Mouse (Mus musculus) cerebellum, postnatal 4 days (tissue): ENCODE data around the gene Ppp1r14b.

Source experiments
- DNase-seq, 2 experiments: peaks; one replicate each; pipeline ENCODE4 v3.0.0; 2022; ENCODE audit warnings: low spot score in 2 of 2, mixed read lengths in 1 of 2

Gene Ppp1r14b

DNA sequence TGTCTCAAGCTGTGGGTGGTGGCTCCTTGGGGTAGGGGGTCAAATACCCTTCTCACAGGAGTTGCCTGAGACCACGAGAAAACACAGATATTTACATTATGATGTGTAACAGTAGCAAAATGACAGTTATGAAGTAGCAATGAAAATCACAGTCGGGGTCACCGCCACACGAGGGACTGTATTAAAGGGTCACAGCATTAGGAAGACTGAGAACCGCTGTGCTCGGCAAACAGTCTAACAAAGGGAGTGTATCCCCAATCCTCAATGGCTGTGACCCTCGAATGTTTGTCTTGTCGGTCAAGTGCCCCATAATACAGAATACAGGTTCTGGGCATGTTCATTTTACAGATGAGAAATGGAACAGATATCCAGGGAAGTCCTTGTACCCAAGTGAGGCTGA, 19.2 kb downstream of the Ppp1r14b start:
- no peak for DNase-seq

DNA sequence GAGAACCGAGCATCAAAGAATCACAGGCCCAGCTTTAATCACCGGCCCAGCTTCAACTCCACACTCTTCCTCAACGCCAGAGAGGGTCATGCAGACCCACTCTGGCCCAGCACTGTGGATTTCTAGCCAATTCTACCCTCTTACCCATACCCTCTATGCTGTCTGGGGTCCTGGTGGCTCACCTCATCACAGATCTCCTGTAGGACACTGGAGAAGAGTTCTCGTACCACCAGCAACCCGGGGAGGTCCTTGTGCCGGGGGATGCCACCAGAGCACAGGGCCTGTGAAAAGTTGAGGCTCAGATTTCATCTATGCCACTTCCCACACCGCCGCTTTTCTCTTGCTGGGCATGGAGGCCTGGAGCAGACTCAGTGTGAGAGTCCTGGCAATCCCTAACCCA, 19.7 kb downstream of the Ppp1r14b start:
- no peak for DNase-seq

DNA sequence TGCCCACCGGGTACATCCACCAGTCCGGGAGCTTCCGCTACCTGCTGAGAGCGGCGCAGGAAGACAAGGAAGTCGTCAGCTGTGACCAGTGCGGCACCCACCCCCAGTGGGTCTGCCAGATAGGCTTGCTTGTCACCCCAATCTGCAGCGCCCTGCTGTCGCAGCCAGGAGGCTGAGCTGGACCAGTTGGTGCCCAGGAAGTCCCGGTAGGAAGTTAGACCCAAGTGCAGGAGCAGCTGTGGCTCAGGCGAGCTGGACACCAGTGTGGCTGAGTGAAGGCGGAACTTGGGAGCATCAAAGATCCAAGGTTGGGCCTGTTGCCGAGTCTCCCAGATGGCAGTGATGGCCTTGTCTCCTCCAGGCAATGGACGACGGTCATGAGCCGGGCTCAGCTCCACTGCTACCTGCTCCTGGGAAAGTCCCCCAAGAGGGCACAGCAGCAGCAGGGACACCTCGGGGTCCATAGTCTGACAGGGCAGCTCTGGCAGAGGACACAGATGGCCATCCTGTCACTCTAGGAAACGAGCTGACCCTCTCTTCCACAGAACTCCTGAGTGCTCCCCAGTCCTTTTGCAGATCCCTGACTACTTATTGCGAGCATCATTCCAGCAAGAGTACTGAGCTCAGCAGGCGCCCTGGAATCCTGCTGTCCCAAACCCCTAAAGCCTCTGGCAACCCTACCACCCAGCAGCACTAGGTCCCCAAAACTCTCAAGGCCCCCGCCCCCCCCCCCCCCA, 20.7 kb downstream of the Ppp1r14b start:
- peak in 1 of 2 experiments; percentile 36 for DNase-seq

DNA sequence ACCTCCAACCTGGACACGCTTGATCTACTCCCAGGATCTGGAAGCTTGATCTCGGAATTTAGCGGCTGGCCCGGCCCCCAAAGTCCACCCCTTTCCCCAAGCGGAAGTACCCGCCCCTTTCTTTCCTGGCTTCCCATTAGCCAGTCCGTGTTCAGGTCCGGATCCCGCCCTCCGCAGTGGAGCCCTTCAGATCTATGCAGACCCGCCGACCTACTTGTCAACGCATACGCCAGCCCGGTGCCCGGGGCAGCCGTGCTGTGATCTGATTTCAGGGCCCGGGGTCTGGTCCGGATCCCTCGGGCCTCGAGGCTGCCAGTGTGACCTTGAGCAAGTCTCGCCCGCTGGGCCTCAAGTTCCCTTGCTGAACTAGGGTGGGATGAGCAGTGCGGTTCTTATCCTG, 21.2 kb downstream of the Ppp1r14b start, which contains the start of the genes Nudt22 and Trpt1:
Gene Nudt22 (minus strand): TSS at position 112 of the 400 bp plus-strand sequence.
Gene Trpt1 (plus strand): TSS at position 126 of the 400 bp plus-strand sequence.
- DNase-seq = peak in 1 of 2 experiments; percentile 76

DNA sequence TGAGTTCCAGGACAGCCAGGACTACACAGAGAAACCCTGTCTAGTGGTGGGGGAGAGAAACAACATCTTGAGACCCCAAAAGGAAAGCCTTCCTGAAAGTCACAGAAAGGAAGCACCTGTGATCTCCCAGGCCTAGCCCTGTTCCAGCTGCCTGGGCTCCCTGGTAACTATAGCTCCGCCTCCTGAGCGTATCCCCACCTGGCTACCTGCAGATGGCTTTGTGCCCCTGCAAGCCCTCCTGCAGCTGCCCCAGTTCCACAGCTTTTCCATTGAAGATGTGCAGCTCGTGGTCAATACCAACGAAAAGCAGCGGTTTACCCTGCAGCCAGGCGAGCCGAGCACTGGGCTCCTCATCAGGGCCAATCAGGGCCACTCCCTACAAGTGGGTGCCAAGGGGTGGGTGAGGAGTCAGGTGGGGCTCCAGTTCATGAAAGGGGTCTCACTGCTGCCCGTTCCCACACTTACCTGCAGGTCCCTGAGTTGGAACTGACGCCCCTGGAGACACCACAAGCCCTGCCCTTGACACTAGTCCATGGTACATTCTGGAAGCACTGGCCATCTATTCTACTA, 23.0 kb downstream of the Ppp1r14b start:
- DNase-seq = no peak

DNA sequence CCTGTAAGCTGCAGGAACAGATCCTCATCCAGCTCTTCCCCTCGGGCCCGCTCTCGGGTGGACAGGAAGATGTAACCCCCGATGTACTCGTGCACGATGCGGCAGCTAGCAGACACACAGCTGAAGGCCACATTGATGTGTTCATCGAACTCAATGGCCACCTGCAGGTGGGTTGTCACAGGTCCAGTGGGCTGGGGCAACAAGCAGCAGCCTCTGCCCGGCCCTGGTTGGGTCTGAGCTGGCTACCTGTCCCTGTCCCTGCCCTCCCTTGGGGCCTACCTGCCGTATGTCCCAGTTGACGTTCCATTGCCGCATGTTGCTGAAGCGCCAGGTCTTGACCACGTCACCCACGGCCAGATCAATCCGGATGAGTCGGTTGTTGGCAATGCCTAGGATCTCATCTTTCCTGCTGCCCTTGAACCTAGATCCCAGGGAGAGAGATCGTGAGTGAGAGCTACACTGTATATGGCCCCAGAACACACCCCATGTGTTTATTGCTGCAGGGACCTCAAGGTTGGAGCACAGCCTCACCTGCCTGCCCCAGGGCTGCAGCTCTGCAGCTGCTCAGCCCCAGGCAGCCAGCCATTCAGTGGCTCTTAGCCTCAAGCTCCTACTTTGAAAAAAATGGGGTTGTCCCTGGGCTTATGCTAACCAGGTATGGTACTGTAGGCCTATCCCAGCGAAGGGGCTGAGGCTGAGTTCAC, 24.7 kb downstream of the Ppp1r14b start:
- DNase-seq = no peak

DNA sequence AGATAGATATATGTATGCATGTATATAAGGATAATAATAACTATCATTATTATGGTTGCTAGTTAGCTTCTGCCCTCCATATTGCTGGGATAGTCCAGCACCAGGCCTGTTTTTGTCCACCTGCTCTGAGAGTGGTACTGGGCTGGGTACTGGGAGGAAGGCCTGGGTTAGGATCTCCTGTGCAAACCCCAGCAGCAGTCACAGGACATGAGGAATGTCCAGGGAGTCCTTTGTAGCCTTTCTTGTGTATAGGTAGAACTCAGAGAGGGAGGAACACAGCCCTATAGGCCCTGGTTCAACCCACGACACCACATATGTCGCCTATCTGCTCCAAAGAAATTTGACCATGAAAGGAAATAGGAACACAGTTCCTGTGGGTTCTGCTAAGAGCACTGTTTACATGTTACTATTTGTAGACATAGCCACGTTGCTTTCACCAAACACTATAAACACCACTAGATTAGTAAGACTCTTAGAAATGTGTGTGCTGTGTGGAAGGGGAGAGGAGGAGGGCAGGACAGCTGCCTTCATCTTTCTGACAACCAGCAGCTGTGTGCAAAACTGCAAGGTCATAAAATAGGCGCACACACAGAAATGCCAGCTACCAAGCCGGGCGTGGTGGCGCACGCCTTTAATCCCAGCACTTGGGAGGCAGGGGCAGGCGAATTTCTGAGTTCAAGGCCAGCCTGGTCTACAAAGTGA, 32.3 kb downstream of the Ppp1r14b start:
- no peak for DNase-seq

DNA sequence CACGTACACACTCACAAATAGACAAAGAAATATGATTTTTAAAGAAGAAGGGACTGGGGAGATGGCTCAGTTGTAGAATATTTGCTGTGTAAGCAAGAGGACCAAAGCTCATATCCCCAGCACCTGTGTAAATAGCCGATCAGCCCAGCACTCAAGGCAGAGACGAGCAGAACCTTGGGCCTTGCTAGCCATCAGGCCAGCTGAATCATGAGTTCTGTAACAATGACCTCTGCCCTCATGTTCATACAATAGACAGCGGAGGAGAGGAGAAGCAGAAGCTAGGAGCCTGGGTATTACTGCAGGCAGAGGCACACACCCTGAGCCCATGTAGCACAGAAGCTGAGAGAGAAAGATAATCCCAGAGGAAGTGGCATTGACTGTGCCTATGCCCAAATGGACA, 37.7 kb downstream of the Ppp1r14b start:
- no peak for DNase-seq

DNA sequence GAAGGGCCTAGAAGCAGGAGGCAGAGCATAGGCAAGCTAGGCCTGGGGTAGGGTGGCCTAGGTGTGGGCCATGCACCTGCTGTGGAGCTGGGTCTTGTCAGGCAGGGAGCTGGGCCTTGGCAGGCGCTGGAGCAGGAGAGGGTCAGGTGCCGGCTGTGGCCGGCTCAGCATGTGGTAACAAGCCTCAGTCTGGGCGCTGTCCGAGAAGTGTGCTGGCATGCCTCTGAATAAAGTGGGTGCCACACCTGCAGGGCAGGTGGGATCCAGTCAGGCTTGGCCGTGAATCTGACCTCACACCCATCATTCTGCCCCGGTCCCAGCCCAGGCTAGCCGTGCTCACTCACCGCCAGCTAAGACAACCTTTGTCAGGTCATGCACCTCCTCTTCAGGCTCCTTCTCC, 39.2 kb downstream of the Ppp1r14b start:
- DNase-seq = no peak

DNA sequence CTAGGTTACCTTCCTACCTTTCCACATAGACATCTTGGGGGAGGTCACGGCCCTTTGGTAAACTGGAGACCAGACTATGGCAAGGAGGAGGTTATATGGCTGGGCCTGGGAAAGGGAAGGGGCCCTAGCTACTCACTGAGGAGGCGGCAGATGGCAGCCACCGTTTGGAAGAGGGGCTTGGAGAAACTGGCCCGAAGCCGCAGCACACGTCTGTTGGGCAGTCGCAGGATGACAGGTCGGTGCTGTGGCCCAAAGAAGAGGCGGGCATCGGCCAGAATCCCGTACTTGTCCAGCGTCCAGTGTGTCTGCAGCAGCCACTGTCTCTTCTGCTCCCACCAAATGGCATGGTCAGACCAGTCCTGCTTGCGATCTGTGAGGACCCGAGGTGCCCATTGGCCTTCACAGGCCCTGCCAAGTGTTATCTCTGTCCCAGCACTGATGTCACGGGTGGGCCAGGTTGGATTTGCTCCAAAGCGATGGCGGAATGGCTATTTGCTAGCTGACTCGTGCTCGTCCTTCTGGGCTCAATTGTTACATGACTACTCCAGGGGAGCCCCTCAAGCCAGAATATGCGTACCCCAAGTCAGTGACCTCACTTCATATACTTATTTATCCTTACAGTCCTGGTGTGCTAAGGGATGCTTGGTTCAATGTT, 39.8 kb downstream of the Ppp1r14b start:
- no peak for DNase-seq

DNA sequence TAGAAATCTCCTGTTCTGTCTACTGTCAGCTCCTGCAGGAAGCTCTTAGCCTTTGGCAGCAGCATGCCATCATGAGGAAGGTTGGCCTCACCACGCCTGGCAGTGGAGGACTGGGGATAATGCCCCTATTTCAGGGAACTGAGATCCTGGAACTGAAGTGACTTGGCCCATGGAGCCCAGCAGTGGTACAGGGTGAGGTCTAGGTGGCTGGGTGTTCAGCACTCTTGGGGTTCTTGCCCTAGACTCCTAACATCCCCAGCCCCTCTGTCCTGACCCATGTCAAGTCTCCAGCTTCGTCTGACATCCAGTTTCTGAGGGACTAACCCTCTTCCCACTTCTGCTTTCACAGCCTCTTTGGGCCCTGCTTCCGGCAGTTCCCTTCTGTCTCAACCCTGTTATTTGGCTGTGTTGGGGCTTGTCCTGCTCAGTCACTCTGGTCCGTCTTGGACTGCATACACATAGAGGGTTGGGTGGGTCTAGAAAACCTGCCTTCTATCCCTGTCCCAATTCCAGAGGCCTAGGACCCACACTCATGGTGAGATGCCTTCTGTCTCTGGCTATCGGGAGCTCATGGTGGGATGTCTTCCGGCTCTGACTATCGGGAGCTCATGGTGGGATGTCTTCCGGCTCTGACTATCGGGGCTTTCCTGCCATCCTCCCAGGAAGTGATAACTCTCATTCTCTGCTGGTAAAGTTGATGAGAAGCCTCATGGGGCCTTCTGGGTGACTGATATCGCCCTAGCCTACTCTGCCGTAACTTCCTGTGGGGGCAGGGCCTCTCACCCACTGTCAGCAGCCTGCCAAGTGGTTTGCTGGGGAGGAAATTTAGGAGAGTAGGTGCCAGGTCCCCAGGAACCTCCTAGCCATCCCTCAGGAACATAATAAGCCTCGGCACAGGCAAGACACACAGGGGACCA, 43.0 kb downstream of the Ppp1r14b start:
- DNase-seq = no peak

DNA sequence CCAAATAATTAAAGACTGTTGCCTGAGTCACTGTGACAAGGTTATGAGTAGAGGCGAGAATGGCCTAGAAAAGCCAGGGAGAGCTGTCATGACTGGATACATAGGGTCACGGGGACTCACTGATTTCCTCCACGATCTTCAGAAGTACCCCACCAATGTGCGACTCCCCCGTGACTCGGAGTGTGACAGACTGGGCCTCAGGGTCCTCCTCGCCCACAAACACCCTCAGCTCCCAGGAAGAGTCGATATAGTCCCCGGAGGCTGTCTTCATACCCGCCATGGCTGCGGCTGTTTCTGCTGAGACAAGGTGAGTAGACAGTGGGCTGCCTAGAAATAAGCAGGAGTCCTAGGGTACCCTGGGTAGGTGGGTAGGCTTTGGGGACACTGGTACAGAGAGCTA, 43.8 kb downstream of the Ppp1r14b start:
- no peak for DNase-seq

DNA sequence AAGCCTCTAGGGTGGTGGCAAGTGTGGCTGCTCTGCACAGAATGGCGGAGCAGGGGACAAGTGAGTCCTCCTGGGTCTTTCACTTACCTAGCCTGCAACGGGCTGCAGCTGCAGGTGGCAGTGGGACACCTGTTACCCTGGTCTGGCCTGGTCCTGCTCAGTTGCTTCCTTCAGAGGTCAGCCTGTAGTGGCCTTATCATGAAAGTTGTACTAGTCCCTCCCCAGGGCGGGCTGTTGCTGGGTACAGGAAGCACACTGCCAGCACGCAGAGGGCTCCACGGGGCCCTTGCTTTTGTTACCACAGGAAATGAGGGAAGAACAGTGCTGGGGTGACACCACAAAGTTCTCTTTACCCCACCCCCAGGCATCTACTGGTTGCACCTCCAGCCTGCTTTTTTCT, 44.4 kb downstream of the Ppp1r14b start, which contains the start of gene Fermt3:
Gene Fermt3 (minus strand): TSS at position 279 of the 400 bp plus-strand sequence.
- no peak for DNase-seq

DNA sequence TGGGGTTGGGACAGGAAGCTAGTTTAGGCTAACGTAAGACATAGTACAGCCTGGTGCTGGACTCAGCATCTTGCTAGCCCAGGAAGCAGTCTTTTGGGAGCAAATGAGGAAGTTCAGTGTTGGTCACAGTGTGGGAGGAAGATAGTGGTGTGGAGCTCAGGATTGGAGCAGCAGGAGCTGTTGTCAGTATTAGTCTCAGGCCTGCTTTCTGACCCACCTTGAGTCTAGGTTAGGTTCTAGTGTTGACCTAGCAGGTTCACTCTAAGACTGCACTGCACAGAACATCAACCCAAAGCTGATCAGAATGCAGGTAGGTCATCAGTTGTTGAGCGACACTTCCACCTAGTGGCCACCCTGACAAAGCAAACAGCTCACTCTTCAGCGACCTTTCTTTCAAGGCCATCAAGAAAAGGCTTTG, 45.5 kb downstream of the Ppp1r14b start:
- DNase-seq = peak in 1 of 2 experiments; percentile 49
